Mouse (Mus musculus) cerebellum, postnatal 25 days (tissue): ENCODE results near the gene Acbd4.
A peak's percentile ranks its signal among the peaks of the same experiment; 100 is the strongest.

Source experiments
- DNase-seq, 2 experiments: peaks; one replicate each; pipeline ENCODE4 v3.0.0; 2021; ENCODE audit warnings: mixed read lengths in 2 of 2

Gene Acbd4

GRCm38 (mm10) chr11:103093862-103094833, 7.3 kb upstream of the Acbd4 start:
- no peak for DNase-seq

GRCm38 (mm10) chr11:103095107-103095670, 6.3 kb upstream of the Acbd4 start:
- DNase-seq, result no peak

- no peak for DNase-seq
Observed at GRCm38 (mm10) chr11:103095801-103096200, 5.7 kb upstream of the Acbd4 start.

- DNase-seq, result no peak
Observed at GRCm38 (mm10) chr11:103096979-103097894, 4.2 kb upstream of the Acbd4 start.

- peak in 1 of 2 experiments; percentile 48 for DNase-seq
Observed at GRCm38 (mm10) chr11:103098531-103099190, 2.8 kb upstream of the Acbd4 start.

GRCm38 (mm10) chr11:103099352-103099940, 2.0 kb upstream of the Acbd4 start:
- DNase-seq, result peak in 1 of 2 experiments; percentile 22

GRCm38 (mm10) chr11:103100361-103100760, 1.1 kb upstream of the Acbd4 start:
- DNase-seq, result no peak

GRCm38 (mm10) chr11:103101866-103102501, 502 bp downstream of the Acbd4 start:
- DNase-seq, result peak; percentile 77 to 84

GRCm38 (mm10) chr11:103102725-103103349, 1.4 kb downstream of the Acbd4 start:
- DNase-seq, result peak; percentile 99 to 100

- no peak for DNase-seq
Observed at GRCm38 (mm10) chr11:103103621-103104020, 2.1 kb downstream of the Acbd4 start.

- no peak for DNase-seq
Observed at GRCm38 (mm10) chr11:103104469-103104868, 3.0 kb downstream of the Acbd4 start.

GRCm38 (mm10) chr11:103105180-103105725, 3.8 kb downstream of the Acbd4 start:
- no peak for DNase-seq

GRCm38 (mm10) chr11:103105810-103106209, 4.3 kb downstream of the Acbd4 start:
- DNase-seq, result no peak

GRCm38 (mm10) chr11:103106386-103106785, 4.9 kb downstream of the Acbd4 start:
- DNase-seq, result no peak

GRCm38 (mm10) chr11:103111301-103111700, 9.8 kb downstream of the Acbd4 start:
- no peak for DNase-seq

GRCm38 (mm10) chr11:103111881-103112551, 10.5 kb downstream of the Acbd4 start:
- DNase-seq, result peak; percentile 51 to 68

- DNase-seq, result no peak
Observed at GRCm38 (mm10) chr11:103112552-103112912, 11.1 kb downstream of the Acbd4 start.

- no peak for DNase-seq
Observed at GRCm38 (mm10) chr11:103113005-103113404, 11.5 kb downstream of the Acbd4 start.

GRCm38 (mm10) chr11:103113771-103114170, 12.3 kb downstream of the Acbd4 start:
- DNase-seq, result no peak
